In the genomic region with DNA sequence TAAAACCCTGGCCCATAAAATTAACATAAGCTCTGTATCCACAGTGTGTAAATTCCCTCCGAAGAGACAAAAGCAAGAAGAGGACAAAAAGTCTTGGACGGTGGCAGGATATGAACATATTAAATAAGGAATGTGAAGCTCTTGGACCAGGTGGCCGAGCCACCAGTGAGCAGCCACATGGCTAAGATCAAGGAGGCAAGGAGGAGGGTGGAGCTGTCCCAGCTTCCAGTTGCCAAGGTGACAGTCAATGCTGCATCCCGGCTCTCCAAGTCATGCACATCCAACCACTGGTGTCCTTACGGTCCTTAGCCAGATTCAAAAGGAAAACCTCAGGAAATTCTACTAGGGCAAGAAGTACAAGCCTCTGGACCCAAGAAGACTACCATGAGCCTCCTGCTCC, we compare ENCODE assay signal across 32 mouse cellular contexts. TPM values are rescaled to one million over a fixed set of nuclear protein-coding genes. Genes with fewer than 3 reads are reported as not detected.
DNase-seq lines count a peak whose midpoint lies in the region; ATAC-seq and TF ChIP-seq lines count a peak whose summit lies in the region.
"Had no signal": no experiment of that assay in that cellular context is flagged by ENCODE, and none has a peak within 500 bp of the region (broad histone marks: within the 10 kb centered on the region; RNA-seq: fewer than 3 reads in every experiment).

No protein-coding gene starts in this region.

- no peak overlapping the region for H3K9ac ChIP-seq in midbrain, embryonic 11.5 days (ENCODE audit: low read length)
- H3K9ac ChIP-seq in midbrain, embryonic 14.5 days (replicated peaks; ENCODE audit: low read length) = no peak overlapping the region
- H3K9ac ChIP-seq: embryonic facial prominence, embryonic 13.5 days; forebrain, embryonic 15.5 days; hindbrain, embryonic 13.5 days; kidney, embryonic 15.5 days; liver, postnatal 0 days; neural tube, embryonic 12.5 days had no signal

- ATAC-seq in frontal cortex, adult (ENCODE audit: low TSS enrichment) = peak; percentile 48; the same call in 1 of the 2 replicates
- no peak for ATAC-seq in midbrain, embryonic 11.5 days (ENCODE audit: low FRiP score)
- no peak for ATAC-seq in midbrain, embryonic 14.5 days (ENCODE audit: low FRiP score, low TSS enrichment)
- ATAC-seq: forebrain, embryonic 15.5 days; intestine, postnatal 0 days; liver, postnatal 0 days had no signal

- peaks cover 10% of the 10 kb centered on the region for H3K4me1 ChIP-seq in midbrain, embryonic 11.5 days (ENCODE audit: control insufficient read depth, insufficient read depth, low read length)
- peaks cover 10% of the 10 kb centered on the region for H3K4me1 ChIP-seq in midbrain, embryonic 14.5 days (ENCODE audit: control insufficient read depth, insufficient read depth, low read length)

- no peak for TF ChIP-seq CTCF in layer of hippocampus, adult 2 months (conservative IDR thresholded peaks at IDR 0.05)
- TF ChIP-seq CTCF in brain, embryonic 14.5 days (IDR thresholded peaks at IDR 0.05; ENCODE audit: borderline replicate concordance, extremely low read depth, insufficient read depth, insufficient read length) = no peak

- no peaks in the 10 kb centered on the region for H3K36me3 ChIP-seq in midbrain, embryonic 11.5 days (ENCODE audit: control insufficient read depth, insufficient read depth, low read length)
- no peaks in the 10 kb centered on the region for H3K36me3 ChIP-seq in midbrain, embryonic 14.5 days (ENCODE audit: control insufficient read depth, insufficient read depth, low read length)
- H3K36me3 ChIP-seq: embryonic facial prominence, embryonic 13.5 days; forebrain, embryonic 10.5 days; forebrain, embryonic 15.5 days; heart, embryonic 10.5 days; hindbrain, embryonic 13.5 days; neural tube, embryonic 12.5 days had no signal

- H3K27ac ChIP-seq in layer of hippocampus, adult 2 months = peak overlapping the region; percentile 25; the same call in 1 of the 2 replicates
- no peak overlapping the region for H3K27ac ChIP-seq in midbrain, embryonic 11.5 days (ENCODE audit: low read depth, low read length)
- no peak overlapping the region for H3K27ac ChIP-seq in midbrain, embryonic 14.5 days (replicated peaks; ENCODE audit: low read depth, low read length)
- H3K27ac ChIP-seq: embryonic facial prominence, embryonic 13.5 days; heart, embryonic 10.5 days; hindbrain, embryonic 13.5 days; kidney, embryonic 15.5 days; neural tube, embryonic 12.5 days had no signal

- no peak for DNase-seq in frontal cortex, postnatal 36 days (ENCODE audit: low spot score in 2 of 2)
- DNase-seq in layer of hippocampus, adult 2 months (ENCODE audit: low spot score in 2 of 2) = no peak
- DNase-seq in layer of hippocampus, postnatal 25 days (ENCODE audit: extremely low spot score in 1 of 2, low spot score in 1 of 2) = no peak
- DNase-seq in midbrain, embryonic 11.5 days (ENCODE audit: low spot score, missing footprints) = peak; percentile 89
- no peak for DNase-seq in midbrain, embryonic 14.5 days
- peak; percentile 38 for DNase-seq in brain, embryonic 14.5 days (ENCODE audit: low read depth)
- DNase-seq in urinary bladder, postnatal 14 days (ENCODE audit: low spot score) = no peak
- DNase-seq: adrenal gland, postnatal 14 days; cerebellum, adult 18-20 months; gastrocnemius, postnatal 14 days; heart, postnatal 36 days; kidney, postnatal 4 days; liver, postnatal 0 days; lung, postnatal 36 days; right cerebral cortex, postnatal 4 days; thymus, postnatal 14 days had no signal

- H3K4me3 ChIP-seq in layer of hippocampus, adult 2 months = no peak overlapping the region
- no peak overlapping the region for H3K4me3 ChIP-seq in midbrain, embryonic 11.5 days (ENCODE audit: low read depth, low read length)
- H3K4me3 ChIP-seq in midbrain, embryonic 14.5 days (replicated peaks; ENCODE audit: low read depth, low read length) = no peak overlapping the region
- H3K4me3 ChIP-seq: embryonic facial prominence, embryonic 13.5 days; forebrain, embryonic 15.5 days; heart, embryonic 10.5 days; hindbrain, embryonic 13.5 days; kidney, embryonic 15.5 days; neural tube, embryonic 12.5 days had no signal

- no peak for TF ChIP-seq POLR2A in brain, embryonic 14.5 days (IDR thresholded peaks at IDR 0.05; ENCODE audit: borderline replicate concordance, extremely low read depth, insufficient read depth, insufficient read length, poor library complexity, severe bottlenecking)

- no peaks in the 10 kb centered on the region for H3K27me3 ChIP-seq in midbrain, embryonic 11.5 days (ENCODE audit: control insufficient read depth, insufficient read depth, low read length)
- H3K27me3 ChIP-seq in midbrain, embryonic 14.5 days (ENCODE audit: control insufficient read depth, insufficient read depth, low read length) = no peaks in the 10 kb centered on the region
- H3K27me3 ChIP-seq: CH12.LX; embryonic facial prominence, embryonic 13.5 days; forebrain, embryonic 15.5 days; hindbrain, embryonic 13.5 days; kidney, embryonic 15.5 days; neural tube, embryonic 12.5 days had no signal

- WGBS in midbrain, embryonic 11.5 days = 30% methylated on average over 5 of the region's 5 CpGs
- WGBS in midbrain, embryonic 14.5 days = 11% methylated on average over 5 of the region's 5 CpGs

- no peaks in the 10 kb centered on the region for H3K9me3 ChIP-seq in midbrain, embryonic 11.5 days (ENCODE audit: control insufficient read depth, low read length)
- no peaks in the 10 kb centered on the region for H3K9me3 ChIP-seq in midbrain, embryonic 14.5 days (ENCODE audit: control insufficient read depth, low read length)
- H3K9me3 ChIP-seq: embryonic facial prominence, embryonic 13.5 days; forebrain, embryonic 10.5 days; forebrain, embryonic 15.5 days; heart, embryonic 10.5 days; hindbrain, embryonic 13.5 days; kidney, embryonic 15.5 days; neural tube, embryonic 12.5 days had no signal

- no peak overlapping the region for H3K4me2 ChIP-seq in midbrain, embryonic 11.5 days
- no peak overlapping the region for H3K4me2 ChIP-seq in midbrain, embryonic 14.5 days (ENCODE audit: low read length)
- H3K4me2 ChIP-seq: embryonic facial prominence, embryonic 13.5 days; forebrain, embryonic 15.5 days; hindbrain, embryonic 13.5 days; kidney, embryonic 15.5 days had no signal

RNA-seq across cellular contexts. Expression of gene Rffl, which starts 32.5 kb away (rescaled TPM):
- total RNA-seq in layer of hippocampus, adult 2 months (2021) = 10 to 100 TPM in 1 of 2 experiments, 1 to 10 TPM in 1; 9.5 to 10.9 TPM
- 10 to 100 TPM; 13.5 to 14.5 TPM for total RNA-seq in layer of hippocampus, postnatal 25 days (2021)
- polyA plus RNA-seq in midbrain, embryonic 11.5 days (2014; fragmentation: Nextera tagmentation; extraction: Ambion mirVana) = 8.9 and 9.2 TPM in 2 replicates
- polyA plus RNA-seq in midbrain, embryonic 14.5 days (2014; fragmentation: Nextera tagmentation; extraction: Ambion mirVana) = 2.6 and 4.2 TPM in 2 replicates
- polyA plus RNA-seq in brain, embryonic 14.5 days (2012; rRNA removed) = 5.7 and 7.6 TPM in 2 replicates

RNA-seq across cellular contexts. Expression of gene Rad51d, which starts 51.9 kb away (rescaled TPM):
- 10 to 100 TPM; 15.1 to 16.4 TPM for total RNA-seq in layer of hippocampus, adult 2 months (2021)
- total RNA-seq in layer of hippocampus, postnatal 25 days (2021) = 10 to 100 TPM; 15.1 to 17.2 TPM
- 13.7 and 17.4 TPM in 2 replicates for polyA plus RNA-seq in midbrain, embryonic 11.5 days (2014; fragmentation: Nextera tagmentation; extraction: Ambion mirVana)
- polyA plus RNA-seq in midbrain, embryonic 14.5 days (2014; fragmentation: Nextera tagmentation; extraction: Ambion mirVana) = 11.4 and 17.2 TPM in 2 replicates
- polyA plus RNA-seq in brain, embryonic 14.5 days (2012; rRNA removed) = 9.5 and 9.7 TPM in 2 replicates

RNA-seq across cellular contexts. Expression of gene Fndc8, which starts 53.4 kb away (rescaled TPM):
- total RNA-seq in layer of hippocampus, adult 2 months (2021) = not detected
- total RNA-seq in layer of hippocampus, postnatal 25 days (2021) = not detected
- polyA plus RNA-seq in midbrain, embryonic 11.5 days (2014; fragmentation: Nextera tagmentation; extraction: Ambion mirVana) = 0.19 and 0.30 TPM in 2 replicates
- polyA plus RNA-seq in midbrain, embryonic 14.5 days (2014; fragmentation: Nextera tagmentation; extraction: Ambion mirVana) = 0.30 and 0.38 TPM in 2 replicates
- 0.03 TPM in 1 of 2 replicates, not detected in the other for polyA plus RNA-seq in brain, embryonic 14.5 days (2012; rRNA removed)
- total RNA-seq: common myeloid progenitor, adult 5-6 weeks; ES-E14; gastrocnemius, postnatal 14 days; granulocyte monocyte progenitor cell, adult 5-6 weeks; heart, postnatal 36 days; left cerebral cortex, postnatal 10 days; liver, adult 2 months; megakaryocyte-erythroid progenitor cell, adult 5-6 weeks had no signal
- polyA plus RNA-seq: liver, adult 2 months had no signal

RNA-seq across cellular contexts. Expression of gene Lig3, which starts 57.6 kb away (rescaled TPM):
- total RNA-seq in layer of hippocampus, adult 2 months (2021) = 10 to 100 TPM; 25.3 to 25.7 TPM
- total RNA-seq in layer of hippocampus, postnatal 25 days (2021) = 10 to 100 TPM; 22.3 to 26.1 TPM
- 48.2 and 52.6 TPM in 2 replicates for polyA plus RNA-seq in midbrain, embryonic 11.5 days (2014; fragmentation: Nextera tagmentation; extraction: Ambion mirVana)
- polyA plus RNA-seq in midbrain, embryonic 14.5 days (2014; fragmentation: Nextera tagmentation; extraction: Ambion mirVana) = 23.0 and 35.3 TPM in 2 replicates
- 43.9 and 46.2 TPM in 2 replicates for polyA plus RNA-seq in brain, embryonic 14.5 days (2012; rRNA removed)

Comparison
In these comparisons a context has a peak if more than half of its experiments do, and no peak if none do; other contexts are left out.
1. DNase-seq: peak in midbrain, embryonic 11.5 days (single experiment) and brain, embryonic 14.5 days (single experiment); none in frontal cortex, postnatal 36 days (0 of 2), layer of hippocampus, adult 2 months (0 of 2), layer of hippocampus, postnatal 25 days (0 of 2), midbrain, embryonic 14.5 days (single experiment) and urinary bladder, postnatal 14 days (single experiment).